Mouse (Mus musculus): ENCODE results near the gene Colgalt2.

Colgalt2 gene

GRCm38 (mm10) chr1:152492258-152492657 lies 92.6 kb downstream of the Colgalt2 start:
- no peak for DNase-seq (ENCODE audit: low read depth)

- no peak for DNase-seq (ENCODE audit: low read depth)
Measured at GRCm38 (mm10) chr1:152496831-152497230, 97.2 kb downstream of the Colgalt2 start.

GRCm38 (mm10) chr1:152497581-152497980 lies 98.0 kb downstream of the Colgalt2 start:
- no peak for DNase-seq (ENCODE audit: low read depth)

DNA sequence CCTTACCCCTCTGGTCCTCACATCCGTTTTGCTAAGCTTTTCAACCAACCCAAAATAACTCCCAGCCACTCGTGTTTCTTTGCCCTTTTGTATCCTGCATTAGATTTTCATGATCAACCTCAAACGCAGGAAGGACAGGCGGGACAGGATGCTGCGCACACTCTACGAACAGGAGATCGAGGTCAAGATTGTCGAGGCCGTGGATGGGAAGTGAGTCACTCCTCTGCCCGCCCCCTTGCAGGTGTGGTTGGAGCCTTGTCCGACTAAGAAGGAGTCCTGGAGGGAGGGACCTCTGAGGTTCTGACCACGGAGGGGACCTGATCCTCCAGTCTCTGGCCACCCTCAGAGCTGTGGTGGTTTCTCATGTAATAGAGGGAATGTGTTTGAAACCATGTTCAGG lies 100.2 kb downstream of the Colgalt2 start:
- DNase-seq (ENCODE audit: low read depth) = no peak

- DNase-seq (ENCODE audit: low read depth) = no peak
Measured at GRCm38 (mm10) chr1:152506175-152506574, 106.5 kb downstream of the Colgalt2 start.

GRCm38 (mm10) chr1:152506726-152507125 lies 107.1 kb downstream of the Colgalt2 start:
- DNase-seq (ENCODE audit: low read depth) = no peak

DNA sequence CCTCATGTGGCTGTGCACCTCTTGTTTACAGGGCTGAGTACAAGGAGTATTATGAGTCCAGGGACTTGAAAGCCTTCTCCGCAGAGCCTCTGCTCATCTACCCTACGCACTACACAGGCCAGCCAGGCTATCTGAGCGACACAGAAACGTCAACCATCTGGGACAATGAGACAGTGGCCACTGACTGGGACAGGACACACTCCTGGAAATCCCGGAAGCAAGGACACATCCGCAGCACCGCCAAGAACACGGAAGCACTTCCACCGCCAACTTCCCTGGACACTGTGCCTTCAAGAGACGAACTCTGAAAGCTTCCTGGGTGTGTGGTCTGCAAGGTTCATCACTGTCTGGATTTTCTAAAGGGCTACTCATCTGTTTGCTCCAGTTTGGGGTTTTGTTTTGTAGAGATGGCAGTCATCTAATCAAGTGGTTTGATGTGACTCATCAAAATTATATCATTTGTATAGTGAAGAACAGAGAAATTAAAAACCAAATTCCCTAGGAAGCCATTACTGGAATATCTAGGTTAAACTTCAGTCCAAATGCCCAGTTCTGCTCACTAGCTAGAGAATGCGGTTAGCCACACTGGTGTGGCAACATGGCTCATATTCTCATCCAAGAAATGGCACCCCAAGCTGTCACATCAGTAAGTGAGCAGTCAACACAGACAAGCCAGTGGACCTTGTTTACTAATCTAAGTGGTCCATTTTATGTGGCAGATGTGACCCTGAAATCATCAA lies 109.0 kb downstream of the Colgalt2 start:
- no peak for DNase-seq (ENCODE audit: low read depth)

DNA sequence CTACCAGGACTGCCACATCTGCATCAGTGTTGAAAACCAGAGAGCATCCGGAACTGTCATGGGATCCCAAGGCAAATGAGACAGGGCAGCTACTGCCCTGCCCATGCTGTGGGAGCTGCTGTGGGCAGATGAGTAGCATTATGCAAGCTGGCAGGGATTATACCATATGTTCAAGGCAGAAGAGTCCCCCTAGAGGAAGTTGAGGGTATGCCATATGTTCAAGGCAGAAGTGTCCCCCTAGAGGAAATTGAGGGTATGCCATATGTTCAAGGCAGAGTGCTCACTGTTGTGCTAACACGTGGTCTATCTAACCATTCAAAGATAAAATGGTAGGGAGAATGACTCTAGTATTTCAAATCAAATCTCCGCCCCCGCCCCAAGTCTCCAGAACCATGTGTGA lies 111.6 kb downstream of the Colgalt2 start:
- peak; percentile 29 for DNase-seq (ENCODE audit: low read depth)

- DNase-seq (ENCODE audit: low read depth) = no peak
Measured at GRCm38 (mm10) chr1:152514256-152514655, 114.6 kb downstream of the Colgalt2 start.

GRCm38 (mm10) chr1:152517057-152517570 lies 117.5 kb downstream of the Colgalt2 start:
- DNase-seq (ENCODE audit: low read depth) = no peak

- DNase-seq (ENCODE audit: low read depth) = no peak
Measured at GRCm38 (mm10) chr1:152518971-152519370, 119.3 kb downstream of the Colgalt2 start.

DNA sequence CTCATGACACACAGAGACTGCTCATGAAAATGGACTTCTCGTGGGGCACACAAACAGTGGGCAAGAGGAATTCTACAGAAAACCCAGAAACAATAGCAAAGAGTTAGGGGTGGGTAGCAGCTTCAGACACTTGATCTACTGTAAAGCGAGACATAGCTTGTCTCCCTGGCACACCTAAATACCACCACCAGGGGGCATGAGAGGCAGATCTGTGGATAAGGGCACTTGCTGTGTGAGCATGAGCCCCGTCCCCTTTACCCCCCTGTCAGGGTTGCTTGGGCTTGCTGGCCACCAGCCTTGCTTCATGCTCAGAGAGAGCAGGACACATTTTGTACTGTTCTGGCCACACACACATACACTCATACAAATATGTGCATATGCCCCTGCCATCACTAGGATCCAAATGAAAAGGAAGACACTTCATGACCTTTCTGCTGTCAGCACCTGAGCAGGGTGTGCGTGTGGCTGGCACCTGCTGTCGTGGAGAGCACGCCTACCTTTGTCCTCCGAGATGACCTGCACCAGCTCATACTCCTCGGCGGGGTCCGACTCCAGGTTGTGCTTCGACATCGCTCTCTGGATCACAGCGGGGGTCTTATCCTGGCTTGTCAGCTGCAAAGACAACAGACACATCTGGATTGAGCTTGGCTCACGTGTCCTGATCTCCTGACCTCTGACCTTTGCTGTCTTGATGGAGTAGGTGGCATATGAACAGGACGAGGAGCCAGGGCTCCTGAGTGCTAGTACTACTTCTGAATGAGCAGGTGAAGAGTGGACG lies 121.4 kb downstream of the Colgalt2 start:
- DNase-seq (ENCODE audit: low read depth) = no peak

GRCm38 (mm10) chr1:152522226-152522625 lies 122.6 kb downstream of the Colgalt2 start:
- no peak for DNase-seq (ENCODE audit: low read depth)

- no peak for DNase-seq (ENCODE audit: low read depth)
Measured at GRCm38 (mm10) chr1:152523292-152523691, 123.7 kb downstream of the Colgalt2 start.

GRCm38 (mm10) chr1:152524098-152524892 lies 124.7 kb downstream of the Colgalt2 start:
- DNase-seq (ENCODE audit: low read depth) = no peak

GRCm38 (mm10) chr1:152524987-152525648 lies 125.5 kb downstream of the Colgalt2 start:
- peak; percentile 41 for DNase-seq (ENCODE audit: low read depth)

DNA sequence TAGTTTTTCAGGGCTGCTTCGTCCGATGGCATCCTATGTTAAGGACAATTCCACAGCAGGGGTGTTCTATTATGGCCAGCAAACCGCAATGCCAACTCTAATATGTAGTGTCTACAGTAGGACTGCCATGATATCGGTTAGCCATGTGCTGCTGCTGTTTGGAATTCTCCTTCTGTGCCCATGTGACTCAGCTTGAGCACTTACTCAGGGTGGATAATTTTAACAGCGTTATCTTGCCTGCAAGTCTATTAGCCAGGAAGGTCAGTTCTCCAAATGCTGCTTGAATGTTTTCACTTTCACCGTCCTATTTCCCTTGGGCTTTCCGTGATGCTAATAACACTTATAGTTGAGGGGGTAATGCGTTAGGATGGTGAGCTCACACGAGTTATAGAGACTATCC lies 126.5 kb downstream of the Colgalt2 start:
- no peak for DNase-seq (ENCODE audit: low read depth)

DNA sequence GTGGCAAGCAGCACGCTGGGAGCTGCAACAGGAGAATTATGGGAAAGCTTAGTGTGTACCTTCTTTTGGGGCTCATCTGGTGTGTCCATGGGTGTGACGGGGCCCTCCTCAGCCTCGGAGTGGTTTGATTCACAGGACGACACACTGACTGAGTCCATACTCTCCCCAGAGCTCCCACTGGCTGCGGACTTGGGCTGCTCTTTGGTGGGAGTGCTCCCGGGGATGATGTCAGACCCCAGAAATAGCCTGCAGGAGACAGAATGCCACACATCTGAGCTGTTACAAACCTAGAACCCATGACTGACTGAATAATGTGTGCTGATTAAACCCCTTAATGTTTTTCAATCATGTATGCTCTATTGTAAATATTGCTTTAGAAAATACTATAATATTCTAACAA lies 128.6 kb downstream of the Colgalt2 start:
- no peak for DNase-seq (ENCODE audit: low read depth)

- DNase-seq (ENCODE audit: low read depth) = no peak
Measured at GRCm38 (mm10) chr1:152528778-152529177, 129.1 kb downstream of the Colgalt2 start.

GRCm38 (mm10) chr1:152531498-152531897 lies 131.9 kb downstream of the Colgalt2 start:
- no peak for DNase-seq (ENCODE audit: low read depth)

GRCm38 (mm10) chr1:152534531-152534930 lies 134.9 kb downstream of the Colgalt2 start:
- DNase-seq (ENCODE audit: low read depth) = no peak
